Mouse (Mus musculus) cerebellum, adult 11-12 months (tissue): Measurements from ENCODE around the gene Ppm1l.
A peak's percentile ranks its signal among the peaks of the same experiment; 100 is the strongest.

Source experiments
- DNase-seq: peaks from one replicate; pipeline ENCODE4 v3.0.0; 2022

Gene Ppm1l

GRCm38 (mm10) chr3:69316391-69317195 lies at the start of gene Ppm1l:
Ppm1l (plus strand) TSS chr3:69316861.
- DNase-seq, result peak; percentile 95

- no peak for DNase-seq
Observed at GRCm38 (mm10) chr3:69271812-69272211, 44.8 kb upstream of the Ppm1l start.

- peak; percentile 59 for DNase-seq
Observed at GRCm38 (mm10) chr3:69274018-69274663, 42.5 kb upstream of the Ppm1l start.

- DNase-seq, result peak; percentile 17
Observed at GRCm38 (mm10) chr3:69274664-69275312, 41.9 kb upstream of the Ppm1l start.

- DNase-seq, result no peak
Observed at GRCm38 (mm10) chr3:69278648-69279047, 38.0 kb upstream of the Ppm1l start.

GRCm38 (mm10) chr3:69282406-69282805 lies 34.3 kb upstream of the Ppm1l start:
- no peak for DNase-seq

GRCm38 (mm10) chr3:69283085-69283847 lies 33.4 kb upstream of the Ppm1l start:
- no peak for DNase-seq

GRCm38 (mm10) chr3:69289833-69290232 lies 26.8 kb upstream of the Ppm1l start:
- no peak for DNase-seq

GRCm38 (mm10) chr3:69290294-69290693 lies 26.4 kb upstream of the Ppm1l start:
- peak; percentile 38 for DNase-seq

GRCm38 (mm10) chr3:69290844-69291243 lies 25.8 kb upstream of the Ppm1l start:
- DNase-seq, result no peak

- no peak for DNase-seq
Observed at GRCm38 (mm10) chr3:69292628-69293027, 24.0 kb upstream of the Ppm1l start.

- no peak for DNase-seq
Observed at GRCm38 (mm10) chr3:69296270-69296669, 20.4 kb upstream of the Ppm1l start.

- no peak for DNase-seq
Observed at GRCm38 (mm10) chr3:69300121-69300520, 16.5 kb upstream of the Ppm1l start.

- DNase-seq, result no peak
Observed at GRCm38 (mm10) chr3:69315810-69316390, 761 bp upstream of the Ppm1l start.

- no peak for DNase-seq
Observed at GRCm38 (mm10) chr3:69317251-69318125, 827 bp downstream of the Ppm1l start.

- peak; percentile 51 for DNase-seq
Observed at GRCm38 (mm10) chr3:69318131-69318951, 1.7 kb downstream of the Ppm1l start.

GRCm38 (mm10) chr3:69319061-69319720 lies 2.5 kb downstream of the Ppm1l start:
- DNase-seq, result no peak

- DNase-seq, result peak; percentile 71
Observed at GRCm38 (mm10) chr3:69323982-69324381, 7.3 kb downstream of the Ppm1l start.

- no peak for DNase-seq
Observed at GRCm38 (mm10) chr3:69329910-69330309, 13.2 kb downstream of the Ppm1l start.

GRCm38 (mm10) chr3:69333819-69334218 lies 17.2 kb downstream of the Ppm1l start:
- no peak for DNase-seq
